Mouse (Mus musculus) B cell, adult 2 months (primary cell): ENCODE data around the gene Adprhl2.

Source experiments
- DNase-seq, 2 experiments: peaks; one replicate each; pipeline ENCODE4 v3.0.0; 2022

Gene Adprhl2

GRCm38 (mm10) chr4:126306058-126306457, 15.4 kb downstream of the Adprhl2 start:
- DNase-seq, result no peak

GRCm38 (mm10) chr4:126305428-126305827, 16.1 kb downstream of the Adprhl2 start:
- DNase-seq, result no peak

- no peak for DNase-seq
Measured at GRCm38 (mm10) chr4:126303877-126304276, 17.6 kb downstream of the Adprhl2 start.

- DNase-seq, result no peak
Measured at GRCm38 (mm10) chr4:126301584-126302309, 19.8 kb downstream of the Adprhl2 start.

- peak in 1 of 2 experiments; percentile 28 for DNase-seq
Measured at GRCm38 (mm10) chr4:126300916-126301583, 20.5 kb downstream of the Adprhl2 start.

- no peak for DNase-seq
Measured at GRCm38 (mm10) chr4:126296617-126297101, 24.8 kb downstream of the Adprhl2 start.

- no peak for DNase-seq
Measured at GRCm38 (mm10) chr4:126295937-126296336, 25.6 kb downstream of the Adprhl2 start.

GRCm38 (mm10) chr4:126295152-126295551, 26.4 kb downstream of the Adprhl2 start:
- no peak for DNase-seq

- DNase-seq, result no peak
Measured at GRCm38 (mm10) chr4:126291196-126291595, 30.3 kb downstream of the Adprhl2 start.

- DNase-seq, result no peak
Measured at GRCm38 (mm10) chr4:126290314-126290713, 31.2 kb downstream of the Adprhl2 start.

- no peak for DNase-seq
Measured at GRCm38 (mm10) chr4:126288085-126288666, 33.3 kb downstream of the Adprhl2 start.

GRCm38 (mm10) chr4:126287302-126287995, 34.1 kb downstream of the Adprhl2 start:
- DNase-seq, result no peak

- DNase-seq, result no peak
Measured at GRCm38 (mm10) chr4:126286492-126286891, 35.0 kb downstream of the Adprhl2 start, which contains the start of gene Col8a2. TSS of gene Col8a2 (plus strand) at chr4:126286793.

GRCm38 (mm10) chr4:126283582-126283981, 37.9 kb downstream of the Adprhl2 start:
- DNase-seq, result no peak

GRCm38 (mm10) chr4:126281706-126282105, 39.8 kb downstream of the Adprhl2 start:
- DNase-seq, result no peak

- no peak for DNase-seq
Measured at GRCm38 (mm10) chr4:126278961-126279360, 42.5 kb downstream of the Adprhl2 start.

GRCm38 (mm10) chr4:126278565-126278915, 43.0 kb downstream of the Adprhl2 start:
- no peak for DNase-seq

GRCm38 (mm10) chr4:126277906-126278564, 43.5 kb downstream of the Adprhl2 start:
- peak; percentile 55 to 56 for DNase-seq

GRCm38 (mm10) chr4:126275681-126276131, 45.8 kb downstream of the Adprhl2 start:
- DNase-seq, result no peak

- no peak for DNase-seq
Measured at GRCm38 (mm10) chr4:126275081-126275480, 46.4 kb downstream of the Adprhl2 start.

GRCm38 (mm10) chr4:126273753-126274152, 47.8 kb downstream of the Adprhl2 start:
- DNase-seq, result no peak

GRCm38 (mm10) chr4:126269292-126269691, 52.2 kb downstream of the Adprhl2 start:
- no peak for DNase-seq
